Mouse (Mus musculus): Measurements from ENCODE around the gene Ugt1a10. TPM values are rescaled to one million over a fixed set of nuclear protein-coding genes. Genes with fewer than 3 reads are reported as not detected.
"Not testable (repeated sequence)": the region's sequence is repeated elsewhere in the genome, so short reads cannot be mapped to it uniquely, and the experiment has no call there.

Ugt1a10 gene
- total RNA-seq (2021) = not detected

- no peak for DNase-seq
Observed at GRCm38 (mm10) chr1:88055088-88055487, at the start of gene Ugt1a10. Ugt1a10 (plus strand) TSS chr1:88055388.

GRCm38 (mm10) chr1:88007692-88008210 is 47.4 kb upstream of the Ugt1a10 start:
- no peak for DNase-seq

GRCm38 (mm10) chr1:88008211-88008697 is 46.9 kb upstream of the Ugt1a10 start, which contains the start of gene Usp40:
Usp40 (minus strand) TSS chr1:88008551.
- peak; percentile 80 to 81 for DNase-seq

- DNase-seq = no peak
Observed at GRCm38 (mm10) chr1:88008735-88009134, 46.5 kb upstream of the Ugt1a10 start.

GRCm38 (mm10) chr1:88009521-88009920 is 45.7 kb upstream of the Ugt1a10 start:
- DNase-seq = no peak

- no peak for DNase-seq
Observed at GRCm38 (mm10) chr1:88013726-88014125, 41.5 kb upstream of the Ugt1a10 start.

- no peak for DNase-seq
Observed at GRCm38 (mm10) chr1:88014194-88014593, 41.0 kb upstream of the Ugt1a10 start.

GRCm38 (mm10) chr1:88014671-88015070 is 40.5 kb upstream of the Ugt1a10 start:
- no peak for DNase-seq

GRCm38 (mm10) chr1:88015371-88015770 is 39.8 kb upstream of the Ugt1a10 start:
- no peak for DNase-seq

- not testable (repeated sequence) for DNase-seq
Observed at GRCm38 (mm10) chr1:88025244-88025643, 29.9 kb upstream of the Ugt1a10 start.

- DNase-seq = not testable (repeated sequence)
Observed at GRCm38 (mm10) chr1:88043044-88043443, 12.1 kb upstream of the Ugt1a10 start.

- not testable (repeated sequence) for DNase-seq
Observed at GRCm38 (mm10) chr1:88044832-88045437, 10.3 kb upstream of the Ugt1a10 start.

GRCm38 (mm10) chr1:88047408-88047807 is 7.8 kb upstream of the Ugt1a10 start:
- not testable (repeated sequence) for DNase-seq

GRCm38 (mm10) chr1:88066472-88067102 is 11.4 kb downstream of the Ugt1a10 start:
- not testable (repeated sequence) for DNase-seq

GRCm38 (mm10) chr1:88070495-88070894 is 15.3 kb downstream of the Ugt1a10 start, which contains the start of gene Ugt1a9:
Ugt1a9 (plus strand) TSS chr1:88070800.
- no peak for DNase-seq

- no peak for DNase-seq
Observed at GRCm38 (mm10) chr1:88070902-88071301, 15.7 kb downstream of the Ugt1a10 start.

GRCm38 (mm10) chr1:88074471-88074870 is 19.3 kb downstream of the Ugt1a10 start:
- no peak for DNase-seq

GRCm38 (mm10) chr1:88077128-88077527 is 21.9 kb downstream of the Ugt1a10 start:
- no peak for DNase-seq

GRCm38 (mm10) chr1:88081670-88082069 is 26.5 kb downstream of the Ugt1a10 start:
- no peak for DNase-seq

- no peak for DNase-seq
Observed at GRCm38 (mm10) chr1:88086125-88086524, 30.9 kb downstream of the Ugt1a10 start.

GRCm38 (mm10) chr1:88087513-88087912 is 32.3 kb downstream of the Ugt1a10 start, which contains the start of gene Ugt1a8:
Ugt1a8 (plus strand) TSS chr1:88087813.
- DNase-seq = no peak

- no peak for DNase-seq
Observed at GRCm38 (mm10) chr1:88092341-88092740, 37.2 kb downstream of the Ugt1a10 start.

- DNase-seq = not testable (repeated sequence)
Observed at GRCm38 (mm10) chr1:88094270-88094676, 39.1 kb downstream of the Ugt1a10 start.
